Mouse (Mus musculus) stomach, postnatal 0 days (tissue): Measurements from ENCODE around the gene Cuedc1.

Experiments
- CTCF ChIP-seq: IDR thresholded peaks from 2 replicates; pipeline ENCODE4 v1.5.1; 2016; ENCODE audit warnings: antibody characterized with exemption, low read depth, mild to moderate bottlenecking, moderate library complexity
- EP300 ChIP-seq: optimal IDR thresholded peaks from 2 replicates; pipeline ENCODE3; 2016; ENCODE audit warnings: antibody characterized with exemption

GRCm38 (mm10) chr11:88193824-88194696, 96.2 kb downstream of the Cuedc1 start:
- TF ChIP-seq CTCF (0 out of 2 replicates have a peak, but pooled peaks have one; percentile 1), EP300 (no peak)
